Mouse (Mus musculus) lung, adult 2 months (tissue): Measurements from ENCODE around the gene Gsk3b.

Source experiments
- CTCF ChIP-seq: fragments of 200-500 bp; IDR thresholded peaks from 2 replicates; pipeline ENCODE4 v1.5.1; 2011; ENCODE audit warnings: mild to moderate bottlenecking, low read length, control low read depth; ENCODE audit not compliant: insufficient read depth
- POLR2A ChIP-seq: fragments of 200-500 bp; IDR thresholded peaks from 2 replicates; pipeline ENCODE4 v1.6.1; 2011; ENCODE audit warnings: low read depth, mild to moderate bottlenecking, control low read depth, low read length, borderline replicate concordance; ENCODE audit errors: extremely low read depth

GRCm38 (mm10) chr16:38179150-38179549 is 90.3 kb downstream of the Gsk3b start:
- TF ChIP-seq CTCF (no peak), POLR2A (no peak)
